Mouse (Mus musculus) T-cell, adult 2 months (primary cell): ENCODE measurements at regions not wholly inside any gene's neighbourhood (a gene's known extent, or its start where the extent isn't known, plus 50 kb on each side); places are given as distances from the start of the nearest gene placed in this dataset.
"Not testable (repeated sequence)": the region's sequence is repeated elsewhere in the genome, so short reads cannot be mapped to it uniquely, and the experiment has no call there.

Experiments
- DNase-seq: peaks from one replicate; pipeline ENCODE4 v3.0.0; 2022; ENCODE audit warnings: low spot score

- no peak for DNase-seq
Measured at GRCm38 (mm10) chr13:97421831-97422230, 180.9 kb downstream of the Enc1 start.

- DNase-seq, result no peak
Measured at GRCm38 (mm10) chr13:97420773-97421172, 179.9 kb downstream of the Enc1 start.

DNA sequence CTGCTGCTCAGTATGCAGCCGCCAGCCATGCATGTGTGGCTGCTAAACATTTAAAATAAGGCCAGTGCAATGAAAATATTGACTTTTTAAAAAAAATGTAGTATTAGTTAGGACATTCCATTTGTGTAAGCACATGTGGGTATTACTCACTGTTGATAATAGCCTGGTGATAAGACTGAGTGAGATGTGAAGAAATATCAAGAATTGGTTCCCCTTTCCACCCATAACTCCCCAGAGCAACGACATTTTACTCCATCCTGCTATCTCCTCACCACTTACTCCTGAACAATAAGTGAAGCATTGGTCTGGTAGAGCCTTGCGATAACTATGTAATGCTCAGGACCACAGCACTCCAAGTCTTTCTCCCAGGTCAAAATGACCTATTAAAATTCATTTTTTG lies 178.2 kb downstream of the Enc1 start:
- DNase-seq, result no peak

GRCm38 (mm10) chr13:97418681-97419080 lies 177.8 kb downstream of the Enc1 start:
- DNase-seq, result no peak

- no peak for DNase-seq
Measured at GRCm38 (mm10) chr13:97418081-97418480, 177.2 kb downstream of the Enc1 start.

- DNase-seq, result no peak
Measured at GRCm38 (mm10) chr13:97415927-97416709, 175.2 kb downstream of the Enc1 start.

GRCm38 (mm10) chr13:97415381-97415780 lies 174.5 kb downstream of the Enc1 start:
- DNase-seq, result no peak

DNA sequence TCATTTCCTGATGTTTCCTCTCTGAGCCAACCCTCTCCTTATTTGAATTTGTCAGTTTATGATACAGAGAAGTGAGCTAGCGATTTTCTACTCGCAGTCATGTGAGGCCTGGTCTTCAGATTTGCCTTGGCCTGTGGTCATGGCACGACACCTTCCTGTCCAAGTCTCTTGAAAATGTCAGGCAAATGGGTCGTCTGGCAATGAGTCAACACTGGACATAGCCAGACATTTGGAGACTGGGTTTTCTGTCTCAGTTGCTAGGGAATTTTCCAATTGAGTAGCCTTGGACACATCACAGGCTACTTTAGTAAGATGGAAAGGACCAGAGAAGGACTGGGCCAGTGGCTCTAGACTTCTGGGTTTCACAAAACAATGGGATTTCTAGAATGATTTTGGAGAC lies 171.2 kb downstream of the Enc1 start:
- no peak for DNase-seq

DNA sequence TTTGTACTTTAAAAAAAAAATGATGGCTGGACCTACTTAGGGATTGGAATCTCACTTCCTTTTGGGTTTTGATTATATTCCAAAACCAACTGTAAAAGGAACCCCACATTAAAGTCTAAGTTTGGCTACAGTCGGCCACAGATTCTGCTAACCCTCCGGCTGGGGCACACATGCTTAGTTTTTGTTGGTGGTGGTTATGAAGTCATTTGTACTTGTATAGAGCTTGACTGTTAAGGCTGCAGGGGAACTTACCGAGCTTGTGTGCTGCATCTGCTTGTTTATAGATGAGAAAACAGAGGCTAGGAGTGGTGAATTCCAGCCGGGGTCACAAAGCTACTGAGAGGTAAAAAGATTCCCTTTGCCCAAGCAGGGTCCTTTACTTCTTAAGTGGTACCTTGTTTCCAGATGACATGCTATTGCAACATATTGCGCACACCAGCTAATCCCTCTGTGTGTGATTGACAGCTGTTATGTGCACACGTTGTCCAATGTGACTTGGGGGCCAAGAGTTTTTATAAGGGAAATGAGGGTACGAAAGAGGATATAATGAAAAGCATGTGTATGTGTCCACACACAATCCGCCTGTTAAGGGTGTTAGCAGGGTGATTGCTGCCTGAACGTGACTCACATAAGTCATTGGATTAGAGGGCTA lies 169.8 kb downstream of the Enc1 start:
- no peak for DNase-seq

GRCm38 (mm10) chr13:97409891-97410525 lies 169.1 kb downstream of the Enc1 start:
- DNase-seq, result no peak

GRCm38 (mm10) chr13:97409291-97409780 lies 168.4 kb downstream of the Enc1 start:
- no peak for DNase-seq

GRCm38 (mm10) chr13:97408414-97409290 lies 167.7 kb downstream of the Enc1 start:
- DNase-seq, result peak; percentile 42

GRCm38 (mm10) chr13:97407773-97408172 lies 166.9 kb downstream of the Enc1 start:
- no peak for DNase-seq

GRCm38 (mm10) chr13:97406678-97407077 lies 165.8 kb downstream of the Enc1 start:
- peak; percentile 64 for DNase-seq

GRCm38 (mm10) chr13:97402164-97402761 lies 161.4 kb downstream of the Enc1 start:
- no peak for DNase-seq

DNA sequence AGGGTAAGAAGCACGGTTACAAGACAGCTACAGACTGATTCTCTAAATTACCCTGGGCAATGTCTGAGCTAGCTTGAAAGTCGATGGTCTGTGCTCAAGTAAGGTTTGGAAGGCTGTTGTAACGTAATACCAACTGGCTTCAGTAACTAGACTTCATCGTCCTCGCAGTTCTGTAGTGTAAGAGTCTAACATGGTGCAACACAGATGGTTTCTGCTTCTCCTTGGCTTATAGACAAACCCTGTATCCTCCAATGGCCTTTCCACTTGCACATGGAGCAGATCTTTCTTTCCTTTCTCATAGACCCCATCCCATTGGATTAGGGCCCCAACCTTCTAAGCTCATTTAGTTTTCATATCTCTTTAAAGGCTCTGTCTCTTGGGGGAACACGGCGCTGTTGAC lies 160.7 kb downstream of the Enc1 start:
- DNase-seq, result no peak

DNA sequence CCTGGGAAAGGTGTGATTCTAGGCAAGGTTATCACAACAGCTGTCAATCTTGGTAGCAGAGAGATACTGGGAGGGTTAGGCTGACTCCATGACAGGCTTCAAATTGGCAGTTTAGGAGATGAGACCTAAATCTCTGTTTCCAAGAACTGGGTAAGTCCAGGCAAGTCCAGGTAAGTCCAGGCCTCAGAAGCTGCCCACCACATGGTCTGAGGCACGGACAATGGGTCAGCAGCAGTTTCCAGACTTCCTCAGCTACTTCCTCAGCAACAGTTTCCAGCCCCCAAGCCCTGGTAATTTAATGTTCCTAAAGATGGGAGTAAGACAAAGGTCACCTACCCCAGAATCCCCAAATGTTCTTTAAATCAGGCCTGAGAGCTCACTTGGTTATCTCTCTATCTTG lies 157.1 kb downstream of the Enc1 start:
- no peak for DNase-seq

- no peak for DNase-seq
Measured at GRCm38 (mm10) chr13:97396899-97397640, 156.2 kb downstream of the Enc1 start.

DNA sequence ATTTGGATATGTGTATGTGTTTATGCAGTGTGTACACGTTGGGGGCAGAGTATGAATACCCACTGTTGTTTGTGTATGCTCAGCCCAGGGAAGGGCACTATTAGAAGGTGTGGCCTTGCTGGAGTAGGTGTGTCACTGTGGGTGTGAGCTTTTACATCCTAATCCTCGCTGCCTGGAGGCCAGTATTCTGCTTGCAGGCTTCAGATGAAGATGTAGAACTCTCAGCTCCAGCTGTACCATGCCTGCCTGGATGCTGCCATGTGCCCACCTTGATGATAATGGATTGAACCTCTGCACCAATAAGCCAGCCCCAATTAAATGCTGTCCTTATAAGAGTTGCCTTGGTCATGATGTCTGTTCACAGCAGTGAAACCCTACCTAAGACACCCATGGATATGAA lies 155.4 kb downstream of the Enc1 start:
- DNase-seq, result not testable (repeated sequence)

DNA sequence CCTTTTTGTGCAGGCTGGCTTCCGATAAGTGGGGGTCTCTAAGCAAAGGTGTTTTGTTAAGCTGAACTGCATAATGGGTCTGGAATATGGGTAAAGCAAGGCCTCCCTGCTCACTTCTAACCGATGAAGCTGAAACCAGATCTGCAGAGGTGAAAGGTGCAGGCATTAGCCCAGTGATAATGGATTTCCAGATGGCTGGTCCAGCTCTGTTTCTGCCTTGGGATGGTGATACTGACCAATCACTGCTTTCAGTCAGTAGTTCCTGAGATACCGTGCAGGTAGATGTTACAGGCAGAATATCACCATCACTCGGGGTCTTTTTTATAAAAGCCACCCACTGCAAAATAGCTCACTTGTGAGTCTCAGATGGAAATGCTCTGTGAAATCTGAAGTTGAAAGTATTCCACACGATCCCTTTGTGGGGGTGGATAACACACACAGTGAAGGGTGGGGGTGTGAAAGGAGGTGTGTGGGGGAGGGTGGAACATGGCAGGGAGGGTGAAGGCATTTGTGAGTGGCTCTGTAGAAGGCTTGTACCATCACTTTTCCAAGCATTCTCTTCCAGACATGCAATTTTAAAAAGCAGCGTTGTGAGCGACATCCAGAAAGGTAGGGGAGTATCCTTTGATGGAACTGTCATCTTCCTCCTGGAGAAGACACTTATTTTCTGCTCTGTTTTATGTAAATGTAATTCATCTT lies 154.0 kb downstream of the Enc1 start:
- DNase-seq, result no peak
